Mouse (Mus musculus): ENCODE data around the gene Cfap54.

The Cfap54 gene

GRCm38 (mm10) chr10:92942848-92943645, 138.4 kb downstream of the Cfap54 start:
- DNase-seq (ENCODE audit: low spot score in 2 of 2), result no peak

GRCm38 (mm10) chr10:92941616-92942015, 139.8 kb downstream of the Cfap54 start:
- DNase-seq (ENCODE audit: low spot score in 2 of 2), result no peak

GRCm38 (mm10) chr10:92937741-92938285, 143.6 kb downstream of the Cfap54 start:
- DNase-seq (ENCODE audit: low spot score in 2 of 2), result no peak

- DNase-seq (ENCODE audit: low spot score in 2 of 2), result no peak
Measured at GRCm38 (mm10) chr10:92937091-92937490, 144.3 kb downstream of the Cfap54 start.

GRCm38 (mm10) chr10:92934506-92934905, 146.9 kb downstream of the Cfap54 start:
- no peak for DNase-seq (ENCODE audit: low spot score in 2 of 2)

GRCm38 (mm10) chr10:92933616-92934015, 147.8 kb downstream of the Cfap54 start:
- DNase-seq (ENCODE audit: low spot score in 2 of 2), result no peak

GRCm38 (mm10) chr10:92932464-92932863, 149.0 kb downstream of the Cfap54 start:
- DNase-seq (ENCODE audit: low spot score in 2 of 2), result no peak

- no peak for DNase-seq (ENCODE audit: low spot score in 2 of 2)
Measured at GRCm38 (mm10) chr10:92930036-92930435, 151.4 kb downstream of the Cfap54 start.

GRCm38 (mm10) chr10:92928256-92928655, 153.2 kb downstream of the Cfap54 start:
- no peak for DNase-seq (ENCODE audit: low spot score in 2 of 2)

- DNase-seq (ENCODE audit: low spot score in 2 of 2), result no peak
Measured at GRCm38 (mm10) chr10:92918551-92918950, 162.9 kb downstream of the Cfap54 start.

- no peak for DNase-seq (ENCODE audit: low spot score in 2 of 2)
Measured at GRCm38 (mm10) chr10:92907246-92907645, 174.2 kb downstream of the Cfap54 start.

- DNase-seq (ENCODE audit: low spot score in 2 of 2), result no peak
Measured at GRCm38 (mm10) chr10:92888466-92888865, 193.0 kb downstream of the Cfap54 start.

- DNase-seq (ENCODE audit: low spot score in 2 of 2), result no peak
Measured at GRCm38 (mm10) chr10:92878000-92878399, 203.4 kb downstream of the Cfap54 start.

- no peak for DNase-seq (ENCODE audit: low spot score in 2 of 2)
Measured at GRCm38 (mm10) chr10:92840980-92841379, 240.4 kb downstream of the Cfap54 start.

GRCm38 (mm10) chr10:92837572-92837971, 243.8 kb downstream of the Cfap54 start:
- DNase-seq (ENCODE audit: low spot score in 2 of 2), result no peak

- DNase-seq (ENCODE audit: low spot score in 2 of 2), result no peak
Measured at GRCm38 (mm10) chr10:92837045-92837444, 244.4 kb downstream of the Cfap54 start.

GRCm38 (mm10) chr10:92821499-92821898, 259.9 kb downstream of the Cfap54 start:
- DNase-seq (ENCODE audit: low spot score in 2 of 2), result no peak

- DNase-seq (ENCODE audit: low spot score in 2 of 2), result no peak
Measured at GRCm38 (mm10) chr10:92818190-92818589, 263.2 kb downstream of the Cfap54 start.

- no peak for DNase-seq (ENCODE audit: low spot score in 2 of 2)
Measured at GRCm38 (mm10) chr10:92816903-92817302, 264.5 kb downstream of the Cfap54 start.

- DNase-seq (ENCODE audit: low spot score in 2 of 2), result no peak
Measured at GRCm38 (mm10) chr10:92810894-92811293, 270.5 kb downstream of the Cfap54 start.

- DNase-seq (ENCODE audit: low spot score in 2 of 2), result no peak
Measured at GRCm38 (mm10) chr10:92791908-92792307, 289.5 kb downstream of the Cfap54 start.

- no peak for DNase-seq (ENCODE audit: low spot score in 2 of 2)
Measured at GRCm38 (mm10) chr10:92791531-92791900, 289.9 kb downstream of the Cfap54 start.

GRCm38 (mm10) chr10:92790893-92791530, 290.4 kb downstream of the Cfap54 start:
- no peak for DNase-seq (ENCODE audit: low spot score in 2 of 2)

Measured in spleen, postnatal 4 days (tissue).